Mouse (Mus musculus) liver, embryonic 14.5 days (tissue): ENCODE measurements around the gene Cysrt1.

Source experiments
- CTCF ChIP-seq: IDR thresholded peaks from 2 replicates; pipeline ENCODE4 v1.5.1; 2016; ENCODE audit warnings: antibody characterized with exemption, low read depth, control low read depth
- EP300 ChIP-seq: IDR thresholded peaks from 2 replicates; pipeline ENCODE4 v1.6.1; 2016; ENCODE audit warnings: antibody characterized with exemption, low read depth

- TF ChIP-seq CTCF, result no peak
- no peak for TF ChIP-seq EP300
These were observed 15.4 kb downstream of the Cysrt1 start for GRCm38 (mm10) chr2:25226864-25227263.
